Mouse (Mus musculus) heart, embryonic 14.5 days (tissue): ENCODE measurements around the gene Arf3. TPM values are rescaled to one million over a fixed set of nuclear protein-coding genes. Genes with fewer than 3 reads are reported as not detected.

Source experiments
- ATAC-seq: fragments of 200-750 bp; cut with Nextera tagmentation; 2 replicates; pipeline ENCODE4 v1.8.0; 2017; ENCODE audit warnings: low read depth, moderate TSS enrichment; ENCODE audit not compliant: insufficient number of reproducible peaks, insufficient read depth, low FRiP score
- H3K27ac ChIP-seq, 2 experiments: fragments of 200-500 bp in 1 of 2; fragments of 300-500 bp in 1 of 2; sonication (generic) in 1 of 2; replicated peaks in 1 of 2; 2 replicates each; pipeline ENCODE4 v1.5.1; 2012 to 2014; ENCODE audit warnings: low read depth in 2 of 2, low read length in 2 of 2, control low read depth in 1 of 2, mild to moderate bottlenecking in 1 of 2, mixed read lengths in 1 of 2; ENCODE audit not compliant: control insufficient read depth in 1 of 2, insufficient read depth in 1 of 2
- H3K27me3 ChIP-seq: fragments of 300-500 bp; sonication (generic); 2 replicates; pipeline ENCODE4 v1.6.1; 2014; ENCODE audit warnings: mild to moderate bottlenecking, low read length, control low read depth; ENCODE audit not compliant: control insufficient read depth, insufficient read depth
- H3K36me3 ChIP-seq: fragments of 300-500 bp; sonication (generic); 2 replicates; pipeline ENCODE4 v1.6.1; 2014; ENCODE audit warnings: mild to moderate bottlenecking, control low read depth, low read length, mixed read lengths; ENCODE audit not compliant: control insufficient read depth, insufficient read depth
- H3K4me1 ChIP-seq, 2 experiments: fragments of 200-500 bp in 1 of 2; fragments of 300-500 bp in 1 of 2; sonication (generic) in 1 of 2; 2 replicates each; pipeline ENCODE4 v1.6.1; 2012 to 2014; ENCODE audit warnings: low read length in 2 of 2, control low read depth in 1 of 2, mixed read lengths in 1 of 2; ENCODE audit not compliant: control insufficient read depth in 2 of 2, insufficient read depth in 2 of 2
- H3K4me2 ChIP-seq: fragments of 300-500 bp; sonication (generic); 2 replicates; pipeline ENCODE4 v1.6.1; 2014; ENCODE audit warnings: mild to moderate bottlenecking, low read length
- H3K4me3 ChIP-seq, 2 experiments: fragments of 200-500 bp in 1 of 2; fragments of 300-500 bp in 1 of 2; sonication (generic) in 1 of 2; 2 replicates each; pipeline ENCODE4 v1.5.1; 2012 to 2014; ENCODE audit warnings: low read length in 2 of 2, mild to moderate bottlenecking in 2 of 2, control low read depth in 1 of 2, low read depth in 1 of 2, moderate library complexity in 1 of 2; ENCODE audit not compliant: control insufficient read depth in 1 of 2, insufficient read depth in 1 of 2
- H3K9ac ChIP-seq: fragments of 300-500 bp; sonication (generic); 2 replicates; pipeline ENCODE4 v1.6.1; 2014; ENCODE audit warnings: mild to moderate bottlenecking, low read length
- H3K9me3 ChIP-seq: fragments of 300-500 bp; sonication (generic); 2 replicates; pipeline ENCODE4 v1.6.1; 2016; ENCODE audit warnings: low read length, control low read depth; ENCODE audit not compliant: control insufficient read depth
- WGBS: fragments of 180-500 bp; shearing (Covaris S2); extraction: QIAGEN DNeasy Blood & Tissue Kit; methylation state at CpG from one replicate; pipeline ENCODE4 v1.1.7; 2014; 5-methylcytosine and 5-hydroxymethylcytosine counted together
- polyA plus RNA-seq: library from polyadenylated mRNA; unstranded; fragments of >200 nt; fragmentation: Nextera tagmentation; extraction: Ambion mirVana; gene quantifications from 2 replicates; pipeline ENCODE4 v1.2.1, GENCODE M21; 2014

Gene Arf3
- polyA plus RNA-seq, 1 experiment from 2014 or later, result 31.9 TPM

GRCm38 (mm10) chr15:98778806-98779205, 15.8 kb upstream of the Arf3 start:
- no peak for ATAC-seq
- WGBS, result 6% methylated on average over 10 of the region's 11 CpGs
- Histone ChIP-seq H3K9me3 (no peaks in the 10 kb centered on the region), H3K4me1 (peaks cover 5 to 29% of the 10 kb centered on the region in 2 experiments; a peak in 3 of 4 replicates), H3K27ac (no peak overlapping the region), H3K36me3 (no peaks in the 10 kb centered on the region), H3K9ac (no peak overlapping the region), H3K4me2 (peak overlapping the region; percentile 57; the same call in 1 of the 2 replicates), H3K27me3 (peaks cover 87% of the 10 kb centered on the region), H3K4me3 (peak overlapping the region in 1 of 2 experiments; percentile 31; a peak in 1 of 4 replicates)

GRCm38 (mm10) chr15:98778191-98778770, 15.3 kb upstream of the Arf3 start:
- Histone ChIP-seq H3K9ac (peak overlapping the region; percentile 34; the same call in 1 of the 2 replicates), H3K36me3 (no peaks in the 10 kb centered on the region), H3K4me2 (peak overlapping the region; percentile 57), H3K4me1 (peaks cover 5 to 29% of the 10 kb centered on the region in 2 experiments; a peak in 3 of 4 replicates), H3K27me3 (peaks cover 92% of the 10 kb centered on the region), H3K27ac (no peak overlapping the region), H3K9me3 (no peaks in the 10 kb centered on the region), H3K4me3 (peak overlapping the region in 1 of 2 experiments; percentile 31; a peak in 3 of 4 replicates)
- under 1% methylated on average over 25 of the region's 25 CpGs for WGBS
- ATAC-seq, result no peak

- ATAC-seq, result no peak
- H3K4me2 ChIP-seq, result peak within 1 kb of the TSS; percentile 57
- H3K9me3 ChIP-seq, result no peaks in the 10 kb centered on the region
- H3K9ac ChIP-seq, result peak within 1 kb of the TSS; percentile 34; the same call in 1 of the 2 replicates
- no peaks in the 10 kb centered on the region for H3K36me3 ChIP-seq
- peaks cover 97% of the 10 kb centered on the region for H3K27me3 ChIP-seq
- under 1% methylated on average over 33 of the region's 33 CpGs for WGBS
- H3K4me3 ChIP-seq, result peak within 1 kb of the TSS; percentile 23 to 31; a peak in 3 of 4 replicates
- peaks cover 5 to 29% of the 10 kb centered on the region in 2 experiments; a peak in 3 of 4 replicates for H3K4me1 ChIP-seq
- no peak within 1 kb of the TSS for H3K27ac ChIP-seq
Measured at GRCm38 (mm10) chr15:98777762-98778161, 14.7 kb upstream of the Arf3 start, which contains the start of gene Wnt10b. Wnt10b (minus strand) TSS chr15:98778150.

GRCm38 (mm10) chr15:98777005-98777616, 14.1 kb upstream of the Arf3 start:
- Histone ChIP-seq H3K4me3 (peak overlapping the region in 1 of 2 experiments; percentile 31; a peak in 2 of 4 replicates), H3K27ac (no peak overlapping the region), H3K4me1 (peaks cover 9 to 34% of the 10 kb centered on the region in 2 experiments; a peak in 3 of 4 replicates), H3K9me3 (no peaks in the 10 kb centered on the region), H3K4me2 (peak overlapping the region; percentile 52; the same call in 1 of the 2 replicates), H3K36me3 (no peaks in the 10 kb centered on the region), H3K9ac (no peak overlapping the region), H3K27me3 (peaks cover 99% of the 10 kb centered on the region)
- ATAC-seq, result no peak
- WGBS, result 4% methylated on average over 19 of the region's 19 CpGs

- no peaks in the 10 kb centered on the region for H3K9me3 ChIP-seq
- no peak overlapping the region; the same call in 1 of the 2 replicates for H3K9ac ChIP-seq
- peak overlapping the region; percentile 52 for H3K4me2 ChIP-seq
- H3K27ac ChIP-seq, result no peak overlapping the region
- 2% methylated on average over 57 of the region's 62 CpGs for WGBS
- ATAC-seq, result no peak
- peak overlapping the region; percentile 15 to 16 for H3K4me3 ChIP-seq
- no peaks in the 10 kb centered on the region for H3K36me3 ChIP-seq
- peaks cover 96% of the 10 kb centered on the region for H3K27me3 ChIP-seq
- peaks cover 9 to 34% of the 10 kb centered on the region in 2 experiments; a peak in 3 of 4 replicates for H3K4me1 ChIP-seq
Measured at GRCm38 (mm10) chr15:98776280-98777004, 13.4 kb upstream of the Arf3 start.

- WGBS, result 8% methylated on average over 5 of the region's 5 CpGs
- no peak for ATAC-seq
- peaks cover 9 to 34% of the 10 kb centered on the region in 2 experiments; a peak in 3 of 4 replicates for H3K4me1 ChIP-seq
Measured at GRCm38 (mm10) chr15:98775533-98775932, 12.5 kb upstream of the Arf3 start.

GRCm38 (mm10) chr15:98774096-98774495, 11.1 kb upstream of the Arf3 start:
- peaks cover 78% of the 10 kb centered on the region for H3K27me3 ChIP-seq
- H3K4me1 ChIP-seq, result peaks cover 9 to 34% of the 10 kb centered on the region in 2 experiments; a peak in 3 of 4 replicates
- WGBS, result 19% methylated on average over 15 of the region's 15 CpGs
- H3K9ac ChIP-seq, result no peak overlapping the region
- H3K9me3 ChIP-seq, result no peaks in the 10 kb centered on the region
- ATAC-seq, result no peak
- H3K36me3 ChIP-seq, result no peaks in the 10 kb centered on the region
- H3K4me3 ChIP-seq, result no peak overlapping the region
- no peak overlapping the region for H3K4me2 ChIP-seq
- no peak overlapping the region for H3K27ac ChIP-seq

More at GRCm38 (mm10) chr15:98775533-98775932, 12.5 kb upstream of the Arf3 start:
- Histone ChIP-seq H3K27ac (no peak overlapping the region), H3K4me2 (no peak overlapping the region), H3K27me3 (peaks cover 92% of the 10 kb centered on the region), H3K4me3 (no peak overlapping the region), H3K9me3 (no peaks in the 10 kb centered on the region), H3K36me3 (no peaks in the 10 kb centered on the region), H3K9ac (no peak overlapping the region)
